Mouse (Mus musculus) adrenal gland, postnatal 0 days (tissue): ENCODE measurements around the gene Dusp23. TPM values are rescaled to one million over a fixed set of nuclear protein-coding genes. Genes with fewer than 3 reads are reported as not detected.

Experiments
- polyA plus RNA-seq: library from polyadenylated mRNA; unstranded; fragments of >200 nt; fragmentation: Nextera tagmentation; extraction: Ambion mirVana; gene quantifications from 2 replicates; pipeline ENCODE4 v1.2.1, GENCODE M21; 2015

The Dusp23 gene
- 14.9 and 18.3 TPM in 2 replicates for polyA plus RNA-seq

GRCm38 (mm10) chr1:172632451-172633326 is at the start of gene Dusp23:
Dusp23 (minus strand) TSS chr1:172632962.

GRCm38 (mm10) chr1:172602326-172602725 is 30.4 kb downstream of the Dusp23 start, which contains the start of gene Fcrl6:
Fcrl6 (minus strand) TSS chr1:172602551.

GRCm38 (mm10) chr1:172590385-172590784 is 42.4 kb downstream of the Dusp23 start, which contains the start of gene Slamf8:
Slamf8 (minus strand) TSS chr1:172590568.

Other genes with a start within 250 kb of the Dusp23 start
- 2.1 and 2.9 TPM in 2 replicates for gene Slamf9, start 157.6 kb downstream of the Dusp23 start, polyA plus RNA-seq
- 6.3 and 9.2 TPM in 2 replicates for gene Igsf9, start 151.2 kb downstream of the Dusp23 start, polyA plus RNA-seq
- gene Tagln2, start 132.9 kb downstream of the Dusp23 start, polyA plus RNA-seq = 205 and 299 TPM in 2 replicates
- 0.98 and 2.0 TPM in 2 replicates for gene Cfap45, start 112.2 kb downstream of the Dusp23 start, polyA plus RNA-seq
- gene Vsig8, start 77.0 kb downstream of the Dusp23 start, polyA plus RNA-seq = 0.70 and 1.1 TPM in 2 replicates
- gene Slamf8, start 42.4 kb downstream of the Dusp23 start, polyA plus RNA-seq = 0.15 TPM in 1 of 2 replicates, not detected in the other
- gene Fcrl6, start 30.4 kb downstream of the Dusp23 start, polyA plus RNA-seq = 0.22 TPM in 1 of 2 replicates, not detected in the other
- 6.6 and 8.4 TPM in 2 replicates for gene Crp, start 65.1 kb upstream of the Dusp23 start, polyA plus RNA-seq